Mouse (Mus musculus) liver, adult 2 months (tissue): ENCODE results near the gene Rnf43.

Experiments
- CTCF ChIP-seq: fragments of 200-500 bp; IDR thresholded peaks from 2 replicates; pipeline ENCODE4 v1.5.1; 2011; ENCODE audit warnings: low read depth, low read length, control low read depth
- POLR2A ChIP-seq: fragments of 200-500 bp; IDR thresholded peaks from 2 replicates; pipeline ENCODE4 v1.6.1; 2011; ENCODE audit warnings: low read length, control low read depth; ENCODE audit not compliant: insufficient read depth; ENCODE audit errors: extremely low read depth

GRCm38 (mm10) chr11:87772354-87772753 lies 109.8 kb downstream of the Rnf43 start:
- TF ChIP-seq CTCF: no peak
- no peak for TF ChIP-seq POLR2A
